26 mouse cellular contexts compared by ENCODE assay signal in genomic region chr8:95113108-95113507, GRCm38 (mm10). TPM values are rescaled to one million over a fixed set of nuclear protein-coding genes. Genes with fewer than 3 reads are reported as not detected.
DNase-seq lines count a peak whose midpoint lies in the region; ATAC-seq lines count a peak whose summit lies in the region.
"Had no signal": no experiment of that assay in that cellular context is flagged by ENCODE, and none has a peak within 500 bp of the region (broad histone marks: within the 10 kb centered on the region; RNA-seq: fewer than 3 reads in every experiment).

No protein-coding gene starts in this region.

- no peaks in the 10 kb centered on the region for H3K27me3 ChIP-seq in hindbrain, embryonic 16.5 days (replicated peaks; ENCODE audit: control insufficient read depth, insufficient read depth, low read length)
- H3K27me3 ChIP-seq in hindbrain, embryonic 13.5 days: no peaks in the 10 kb centered on the region
- H3K27me3 ChIP-seq in neural tube, embryonic 13.5 days: no peaks in the 10 kb centered on the region
- H3K27me3 ChIP-seq: CH12.LX; embryonic facial prominence, embryonic 12.5 days; hindbrain, embryonic 12.5 days; limb, embryonic 13.5 days; lung, embryonic 15.5 days; neural tube, embryonic 12.5 days had no signal

- H3K36me3 ChIP-seq in hindbrain, embryonic 16.5 days (ENCODE audit: control insufficient read depth, insufficient read depth, low read length): peaks cover 9% of the 10 kb centered on the region
- H3K36me3 ChIP-seq in hindbrain, embryonic 13.5 days: peaks cover 20% of the 10 kb centered on the region
- peaks cover 20% of the 10 kb centered on the region for H3K36me3 ChIP-seq in neural tube, embryonic 13.5 days
- H3K36me3 ChIP-seq: embryonic facial prominence, embryonic 12.5 days; heart, embryonic 15.5 days; midbrain, embryonic 12.5 days had no signal

- peak; percentile 55 to 78 for DNase-seq in adrenal gland, adult (ENCODE audit: inconsistent age in 2 of 2, low spot score in 1 of 2)
- DNase-seq in adrenal gland, postnatal 4 days (ENCODE audit: low spot score in 2 of 2): no peak
- DNase-seq in neural tube, embryonic 10.5 days (ENCODE audit: extremely low spot score, low spot score): no peak
- no peak for DNase-seq in gastrocnemius, postnatal 25 days
- DNase-seq: cerebellum, adult 11-12 months; cerebellum, adult 9-11 months; right cerebral cortex, postnatal 4 days had no signal

- H3K4me2 ChIP-seq in hindbrain, embryonic 16.5 days (ENCODE audit: low read length): no peak overlapping the region
- H3K4me2 ChIP-seq in hindbrain, embryonic 13.5 days: no peak overlapping the region
- H3K4me2 ChIP-seq in neural tube, embryonic 13.5 days: no peak overlapping the region
- H3K4me2 ChIP-seq: embryonic facial prominence, embryonic 12.5 days; heart, embryonic 15.5 days; hindbrain, embryonic 12.5 days; limb, embryonic 13.5 days; liver, embryonic 11.5 days; lung, embryonic 15.5 days; midbrain, embryonic 12.5 days; neural tube, embryonic 12.5 days had no signal

- no peaks in the 10 kb centered on the region for H3K9me3 ChIP-seq in hindbrain, embryonic 16.5 days (ENCODE audit: control insufficient read depth, low read length)
- H3K9me3 ChIP-seq in hindbrain, embryonic 13.5 days: no peaks in the 10 kb centered on the region
- no peaks in the 10 kb centered on the region for H3K9me3 ChIP-seq in neural tube, embryonic 13.5 days
- H3K9me3 ChIP-seq: embryonic facial prominence, embryonic 12.5 days; heart, embryonic 15.5 days; hindbrain, embryonic 12.5 days; limb, embryonic 13.5 days; lung, embryonic 15.5 days; midbrain, embryonic 12.5 days; neural tube, embryonic 12.5 days had no signal

- H3K4me1 ChIP-seq in hindbrain, embryonic 16.5 days (ENCODE audit: control insufficient read depth, insufficient read depth, low read depth, low read length): no peaks in the 10 kb centered on the region
- peaks cover 4% of the 10 kb centered on the region; the same call in 1 of the 2 replicates for H3K4me1 ChIP-seq in hindbrain, embryonic 13.5 days (replicated peaks)
- no peaks in the 10 kb centered on the region; the same call in 1 of the 2 replicates for H3K4me1 ChIP-seq in neural tube, embryonic 13.5 days (replicated peaks)
- H3K4me1 ChIP-seq: embryonic facial prominence, embryonic 12.5 days; heart, embryonic 15.5 days; hindbrain, embryonic 12.5 days; limb, embryonic 13.5 days; lung, embryonic 15.5 days; midbrain, embryonic 12.5 days; neural tube, embryonic 12.5 days had no signal

- 80% methylated on average over 4 of the region's 4 CpGs for WGBS in hindbrain, embryonic 16.5 days
- WGBS in hindbrain, embryonic 13.5 days: 70% methylated on average over 4 of the region's 4 CpGs
- 77% methylated on average over 4 of the region's 4 CpGs for WGBS in neural tube, embryonic 13.5 days

- no peak overlapping the region for H3K9ac ChIP-seq in hindbrain, embryonic 16.5 days (ENCODE audit: low read depth, low read length)
- H3K9ac ChIP-seq in hindbrain, embryonic 13.5 days: no peak overlapping the region
- H3K9ac ChIP-seq in neural tube, embryonic 13.5 days: no peak overlapping the region
- H3K9ac ChIP-seq: embryonic facial prominence, embryonic 12.5 days; forebrain, postnatal 0 days; heart, embryonic 15.5 days; hindbrain, embryonic 12.5 days; limb, embryonic 13.5 days; lung, embryonic 15.5 days; midbrain, embryonic 12.5 days; neural tube, embryonic 12.5 days had no signal

- no peak overlapping the region for H3K27ac ChIP-seq in hindbrain, embryonic 16.5 days (ENCODE audit: low read depth, low read length)
- no peak overlapping the region for H3K27ac ChIP-seq in hindbrain, embryonic 13.5 days
- no peak overlapping the region for H3K27ac ChIP-seq in neural tube, embryonic 13.5 days (replicated peaks)
- H3K27ac ChIP-seq: embryonic facial prominence, embryonic 12.5 days; heart, embryonic 15.5 days; hindbrain, embryonic 12.5 days; limb, embryonic 13.5 days; lung, embryonic 15.5 days; midbrain, embryonic 12.5 days; neural tube, embryonic 12.5 days had no signal

- no peak overlapping the region for H3K4me3 ChIP-seq in hindbrain, embryonic 16.5 days (ENCODE audit: low read length)
- H3K4me3 ChIP-seq in hindbrain, embryonic 13.5 days: no peak overlapping the region
- no peak overlapping the region for H3K4me3 ChIP-seq in neural tube, embryonic 13.5 days
- H3K4me3 ChIP-seq: embryonic facial prominence, embryonic 12.5 days; heart, embryonic 15.5 days; hindbrain, embryonic 12.5 days; limb, embryonic 13.5 days; lung, embryonic 15.5 days; midbrain, embryonic 12.5 days; neural tube, embryonic 12.5 days had no signal

- ATAC-seq in hindbrain, embryonic 16.5 days: peak; percentile 20; the same call in 1 of the 2 replicates
- ATAC-seq in hindbrain, embryonic 13.5 days (ENCODE audit: low FRiP score): no peak
- ATAC-seq in neural tube, embryonic 13.5 days (ENCODE audit: low read depth): 0 out of 2 replicates have a peak, but pooled peaks have one; percentile 13
- ATAC-seq: activated CD4-positive, CD25-positive, alpha-beta regulatory T cell, adult 4 months had no signal

RNA-seq across cellular contexts. Expression of gene Katnb1, which starts 32.1 kb away (rescaled TPM):
- total RNA-seq in adrenal gland, postnatal 4 days (2021): 10 to 100 TPM; 20.2 to 20.9 TPM
- 47.0 and 48.4 TPM in 2 replicates for polyA plus RNA-seq in hindbrain, embryonic 16.5 days (2015; fragmentation: Nextera tagmentation; extraction: Ambion mirVana)
- polyA plus RNA-seq in hindbrain, embryonic 13.5 days (2015; fragmentation: Nextera tagmentation; extraction: Ambion mirVana): 38.4 and 38.8 TPM in 2 replicates
- polyA plus RNA-seq in neural tube, embryonic 13.5 days (2015; fragmentation: Nextera tagmentation; extraction: Ambion mirVana): 37.9 and 41.4 TPM in 2 replicates
- total RNA-seq in gastrocnemius, postnatal 25 days (2021): 1 to 10 TPM; 5.6 to 7.3 TPM

RNA-seq across cellular contexts. Expression of gene Drc7, which starts 58.2 kb away (rescaled TPM):
- total RNA-seq in adrenal gland, postnatal 4 days (2021): not detected
- 3.1 and 3.2 TPM in 2 replicates for polyA plus RNA-seq in hindbrain, embryonic 16.5 days (2015; fragmentation: Nextera tagmentation; extraction: Ambion mirVana)
- 1.7 and 2.3 TPM in 2 replicates for polyA plus RNA-seq in hindbrain, embryonic 13.5 days (2015; fragmentation: Nextera tagmentation; extraction: Ambion mirVana)
- polyA plus RNA-seq in neural tube, embryonic 13.5 days (2015; fragmentation: Nextera tagmentation; extraction: Ambion mirVana): 0.18 and 0.26 TPM in 2 replicates
- total RNA-seq in gastrocnemius, postnatal 25 days (2021): not detected
- total RNA-seq: CH12.LX; gastrocnemius, adult 8-10 months; heart, postnatal 25 days had no signal
- polyA plus RNA-seq: activated CD4-positive, CD25-positive, alpha-beta regulatory T cell, adult 4 months; intestine, postnatal 0 days; kidney, embryonic 14.5 days; limb, embryonic 13.5 days; midbrain, embryonic 12.5 days; urinary bladder, adult 2 months had no signal

Comparison
In these comparisons a context has a peak if more than half of its experiments do, and no peak if none do; other contexts are left out.
1. DNase-seq: peak in adrenal gland, adult (2 of 2); none in adrenal gland, postnatal 4 days (0 of 2), neural tube, embryonic 10.5 days (single experiment) and gastrocnemius, postnatal 25 days (single experiment).